Mouse (Mus musculus): ENCODE results near the gene Zmat3. TPM values are rescaled to one million over a fixed set of nuclear protein-coding genes. Genes with fewer than 3 reads are reported as not detected.

Gene Zmat3
- polyA plus RNA-seq, 1 experiment: 4.0 TPM

DNA sequence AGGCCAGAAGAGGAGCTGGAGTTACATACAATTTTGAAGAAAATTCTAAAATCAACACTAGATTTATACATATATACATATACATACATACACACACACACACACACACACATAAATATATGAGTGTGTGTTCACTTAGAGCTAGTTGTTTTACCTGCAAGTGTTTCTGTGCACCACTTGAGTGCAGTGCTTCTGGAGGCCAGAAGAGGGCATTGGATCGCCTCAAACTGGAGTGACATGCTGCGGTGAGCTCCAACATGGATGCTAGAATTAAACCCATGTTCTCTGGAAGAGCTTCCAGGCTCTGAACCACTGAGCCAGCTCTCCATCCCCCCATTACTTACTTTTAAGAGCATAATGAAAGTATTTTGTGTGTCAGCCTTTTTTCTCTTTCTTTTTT is 14.1 kb upstream of the Zmat3 start:
- Histone ChIP-seq H3K4me1 (peaks cover 12% of the 10 kb centered on the region), H3K27me3 (replicated peaks) (no peaks in the 10 kb centered on the region), H3K4me3 (replicated peaks) (no peak overlapping the region), H3K36me3 (replicated peaks; ENCODE audit: low read length) (no peaks in the 10 kb centered on the region), H3K9me3 (peaks cover 8% of the 10 kb centered on the region; the same call in 1 of the 2 replicates)
- TF ChIP-seq GATA1 (IDR thresholded peaks at IDR 0.05; ENCODE audit: borderline replicate concordance, low read length) (no peak), FLI1 (IDR thresholded peaks at IDR 0.05; ENCODE audit: low read length) (no peak)

DNA sequence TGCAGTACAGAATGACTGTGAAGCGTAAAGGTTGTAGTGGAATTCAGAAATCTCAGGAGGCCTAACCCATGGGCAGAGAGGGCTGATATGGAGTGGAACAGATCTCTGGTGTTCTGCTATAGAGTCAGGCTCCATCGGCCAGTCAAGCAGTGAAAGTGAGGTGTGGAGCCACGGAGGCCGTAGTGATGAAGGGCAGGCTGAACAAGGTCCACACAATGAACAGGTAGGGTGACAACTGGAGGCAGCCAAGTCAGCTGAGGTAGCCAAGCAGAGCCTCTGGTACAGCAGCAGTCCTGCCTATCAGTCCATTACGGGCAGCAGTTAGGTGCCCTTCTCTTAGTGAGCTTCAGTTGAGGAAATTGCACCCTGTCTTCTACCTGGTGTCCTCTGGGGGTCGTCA is 7.4 kb upstream of the Zmat3 start:
- H3K36me3 ChIP-seq (replicated peaks; ENCODE audit: low read length): no peaks in the 10 kb centered on the region
- H3K9me3 ChIP-seq: peaks cover 8% of the 10 kb centered on the region; the same call in 1 of the 2 replicates
- H3K27me3 ChIP-seq (replicated peaks): no peaks in the 10 kb centered on the region
- H3K4me1 ChIP-seq: peaks cover 12% of the 10 kb centered on the region
- no peak for TF ChIP-seq FLI1 (IDR thresholded peaks at IDR 0.05; ENCODE audit: low read length)
- no peak for TF ChIP-seq GATA1 (IDR thresholded peaks at IDR 0.05; ENCODE audit: borderline replicate concordance, low read length)
- H3K4me3 ChIP-seq (replicated peaks): no peak overlapping the region

DNA sequence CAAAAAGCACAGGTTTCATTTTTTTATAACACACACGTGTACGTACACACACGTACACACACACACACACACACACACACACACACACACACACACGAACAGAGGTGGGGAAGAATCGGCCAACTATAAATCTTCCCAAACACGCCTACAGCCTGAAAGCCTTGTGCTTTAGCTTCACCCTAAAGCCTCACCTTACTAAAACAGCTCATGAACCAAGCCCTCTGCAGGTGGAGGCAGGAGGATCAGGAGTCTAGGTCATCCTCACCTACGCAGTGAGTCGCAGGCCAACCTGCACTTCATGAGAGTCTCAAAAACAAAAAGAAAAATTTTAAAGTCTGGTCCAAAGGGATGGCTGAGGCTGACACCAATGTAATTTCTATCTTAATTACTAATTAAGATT is 6.7 kb upstream of the Zmat3 start:
- Histone ChIP-seq H3K4me1 (peaks cover 16% of the 10 kb centered on the region), H3K27me3 (replicated peaks) (no peaks in the 10 kb centered on the region), H3K4me3 (replicated peaks) (no peak overlapping the region), H3K36me3 (replicated peaks; ENCODE audit: low read length) (no peaks in the 10 kb centered on the region), H3K9me3 (peaks cover 8% of the 10 kb centered on the region; the same call in 1 of the 2 replicates)
- TF ChIP-seq FLI1 (IDR thresholded peaks at IDR 0.05; ENCODE audit: low read length) (no peak), GATA1 (IDR thresholded peaks at IDR 0.05; ENCODE audit: borderline replicate concordance, low read length) (no peak)

DNA sequence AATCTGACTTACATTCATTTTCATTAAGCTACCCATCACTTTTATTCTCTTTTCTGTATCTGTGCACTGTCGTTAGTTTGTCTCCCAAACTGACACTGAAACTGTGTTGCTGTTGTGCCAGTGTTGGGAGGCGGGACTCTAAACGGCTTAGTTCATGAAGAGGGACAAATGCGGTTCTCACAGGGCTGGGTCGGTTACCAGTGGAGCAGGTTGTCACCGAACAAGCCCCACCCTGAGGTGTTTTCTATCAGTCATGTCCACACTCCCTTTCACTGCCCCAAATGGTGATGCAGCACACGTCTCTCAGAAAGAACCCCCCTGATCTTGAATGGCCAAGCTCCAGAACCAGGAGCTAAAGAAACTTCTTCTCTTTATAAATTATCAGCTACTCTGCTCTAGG is 6.1 kb upstream of the Zmat3 start:
- no peak for TF ChIP-seq GATA1 (IDR thresholded peaks at IDR 0.05; ENCODE audit: borderline replicate concordance, low read length)
- TF ChIP-seq FLI1 (IDR thresholded peaks at IDR 0.05; ENCODE audit: low read length): no peak
- Histone ChIP-seq H3K27me3 (replicated peaks) (no peaks in the 10 kb centered on the region), H3K9me3 (peaks cover 8% of the 10 kb centered on the region; the same call in 1 of the 2 replicates), H3K4me1 (peaks cover 18% of the 10 kb centered on the region), H3K36me3 (replicated peaks; ENCODE audit: low read length) (no peaks in the 10 kb centered on the region), H3K4me3 (replicated peaks) (no peak overlapping the region)

DNA sequence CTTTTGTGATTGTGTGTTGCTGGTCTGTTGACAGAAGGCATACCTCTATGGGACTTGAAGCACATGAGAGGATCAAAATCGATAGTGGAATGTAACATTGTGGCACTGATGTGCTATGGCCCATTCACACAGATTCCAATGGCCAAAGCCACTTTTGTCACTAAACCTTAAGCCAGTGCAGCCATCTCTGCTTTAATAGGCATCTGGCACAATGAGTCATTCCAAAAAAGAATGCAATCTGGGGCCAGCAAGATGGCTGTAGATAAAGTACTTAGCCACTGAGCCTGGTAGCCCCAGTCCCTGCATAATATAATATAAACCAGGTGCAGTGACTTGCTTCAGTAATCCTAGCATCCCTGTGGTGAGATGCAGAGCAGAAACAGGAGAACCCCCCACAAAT is 1.7 kb upstream of the Zmat3 start:
- H3K36me3 ChIP-seq (replicated peaks; ENCODE audit: low read length): no peaks in the 10 kb centered on the region
- no peaks in the 10 kb centered on the region for H3K9me3 ChIP-seq
- no peak overlapping the region for H3K4me3 ChIP-seq (replicated peaks)
- no peak for TF ChIP-seq GATA1 (IDR thresholded peaks at IDR 0.05; ENCODE audit: borderline replicate concordance, low read length)
- TF ChIP-seq FLI1 (IDR thresholded peaks at IDR 0.05; ENCODE audit: low read length): no peak
- no peaks in the 10 kb centered on the region for H3K27me3 ChIP-seq (replicated peaks)
- H3K4me1 ChIP-seq: peaks cover 44% of the 10 kb centered on the region

DNA sequence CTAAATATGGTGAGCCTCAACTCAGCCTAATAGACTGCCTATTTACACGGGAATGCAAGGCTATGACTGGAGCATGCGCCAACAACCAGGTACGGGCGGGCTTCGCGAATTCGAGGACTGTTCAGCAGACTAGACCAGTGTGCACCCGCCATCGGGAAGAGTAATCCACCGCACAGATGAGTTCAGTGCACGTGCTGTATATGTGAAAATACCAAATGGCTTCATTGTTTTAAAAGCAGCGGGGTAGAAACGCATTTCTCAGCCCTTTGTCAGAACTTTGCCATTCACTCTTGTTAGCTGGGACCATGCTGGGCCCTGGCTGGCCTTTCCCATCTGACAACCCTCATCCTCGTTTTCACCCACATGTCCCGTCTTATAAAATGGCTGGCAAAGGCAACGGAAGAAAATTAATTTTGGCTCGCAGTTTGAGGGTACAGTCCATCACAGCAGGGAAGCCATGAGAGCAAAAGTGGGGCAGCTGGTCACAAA is 476 bp upstream of the Zmat3 start:
- no peaks in the 10 kb centered on the region for H3K9me3 ChIP-seq
- H3K36me3 ChIP-seq (replicated peaks; ENCODE audit: low read length): peaks cover 4% of the 10 kb centered on the region
- H3K4me1 ChIP-seq: peaks cover 50% of the 10 kb centered on the region
- peak overlapping the region; percentile 99 for H3K4me3 ChIP-seq (replicated peaks)
- no peaks in the 10 kb centered on the region for H3K27me3 ChIP-seq (replicated peaks)
- no peak for TF ChIP-seq FLI1 (IDR thresholded peaks at IDR 0.05; ENCODE audit: low read length)
- no peak for TF ChIP-seq GATA1 (IDR thresholded peaks at IDR 0.05; ENCODE audit: borderline replicate concordance, low read length)

DNA sequence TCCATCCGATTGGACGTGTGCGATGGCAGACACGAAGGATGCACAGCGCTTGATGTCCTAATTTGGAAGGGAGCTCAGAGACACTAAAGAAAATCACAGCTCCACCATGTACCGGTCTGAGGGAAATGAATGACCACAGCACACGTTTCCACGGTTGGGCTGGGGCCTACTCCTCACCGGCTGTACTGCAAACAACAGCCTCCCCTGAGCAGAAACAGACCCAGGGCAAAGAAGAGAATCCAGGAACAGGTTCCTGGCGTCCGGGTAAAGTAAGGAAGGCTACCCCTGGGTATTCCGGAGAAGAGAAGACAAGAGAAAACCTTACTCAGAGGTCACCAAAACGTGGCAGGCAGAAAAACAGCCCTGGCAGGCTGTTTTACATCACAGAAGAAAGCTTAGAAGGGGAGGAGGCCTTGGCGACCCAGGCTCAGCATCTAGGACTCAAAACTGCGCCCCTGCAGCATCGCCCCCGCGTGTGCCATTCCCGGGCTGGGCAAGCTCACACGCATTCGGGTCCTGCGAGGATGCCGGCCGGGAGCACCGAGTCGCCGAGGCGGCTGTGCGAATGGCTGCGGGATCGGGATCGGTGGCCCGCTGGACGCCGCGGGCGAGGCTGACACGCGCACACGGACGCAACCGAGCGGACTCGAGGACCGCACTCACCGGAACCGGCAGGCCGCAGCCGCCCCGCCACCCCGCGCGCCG is 821 bp downstream of the Zmat3 start:
- peaks cover 50% of the 10 kb centered on the region for H3K4me1 ChIP-seq
- H3K4me3 ChIP-seq (replicated peaks): peak overlapping the region; percentile 99
- no peaks in the 10 kb centered on the region for H3K27me3 ChIP-seq (replicated peaks)
- TF ChIP-seq FLI1 (IDR thresholded peaks at IDR 0.05; ENCODE audit: low read length) (no peak), GATA1 (IDR thresholded peaks at IDR 0.05; ENCODE audit: borderline replicate concordance, low read length) (no peak)
- H3K36me3 ChIP-seq (replicated peaks; ENCODE audit: low read length): peaks cover 17% of the 10 kb centered on the region
- H3K9me3 ChIP-seq: no peaks in the 10 kb centered on the region

DNA sequence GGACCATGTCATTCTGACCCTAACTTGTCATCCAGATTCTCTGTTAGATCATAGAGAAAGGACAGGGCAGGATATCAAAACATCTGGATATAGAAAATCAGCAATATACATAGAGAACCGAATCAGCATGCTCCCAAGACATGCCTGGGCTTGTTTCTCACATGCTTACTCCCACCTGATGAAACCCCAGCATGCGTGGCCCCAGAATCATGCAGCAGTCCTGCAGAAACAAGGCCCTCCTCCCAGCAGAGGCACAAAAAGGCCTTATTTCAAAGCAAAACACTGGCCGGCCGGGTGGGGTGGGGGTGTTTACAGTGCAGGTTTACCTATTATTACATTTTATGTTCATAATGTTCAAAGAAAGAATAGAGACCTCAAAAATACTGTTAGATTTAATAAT is 1.6 kb downstream of the Zmat3 start:
- Histone ChIP-seq H3K27me3 (replicated peaks) (no peaks in the 10 kb centered on the region), H3K4me1 (peaks cover 46% of the 10 kb centered on the region), H3K36me3 (replicated peaks; ENCODE audit: low read length) (peaks cover 24% of the 10 kb centered on the region), H3K4me3 (replicated peaks) (peak overlapping the region; percentile 99), H3K9me3 (no peaks in the 10 kb centered on the region)
- TF ChIP-seq GATA1 (IDR thresholded peaks at IDR 0.05; ENCODE audit: borderline replicate concordance, low read length) (no peak), FLI1 (IDR thresholded peaks at IDR 0.05; ENCODE audit: low read length) (no peak)

DNA sequence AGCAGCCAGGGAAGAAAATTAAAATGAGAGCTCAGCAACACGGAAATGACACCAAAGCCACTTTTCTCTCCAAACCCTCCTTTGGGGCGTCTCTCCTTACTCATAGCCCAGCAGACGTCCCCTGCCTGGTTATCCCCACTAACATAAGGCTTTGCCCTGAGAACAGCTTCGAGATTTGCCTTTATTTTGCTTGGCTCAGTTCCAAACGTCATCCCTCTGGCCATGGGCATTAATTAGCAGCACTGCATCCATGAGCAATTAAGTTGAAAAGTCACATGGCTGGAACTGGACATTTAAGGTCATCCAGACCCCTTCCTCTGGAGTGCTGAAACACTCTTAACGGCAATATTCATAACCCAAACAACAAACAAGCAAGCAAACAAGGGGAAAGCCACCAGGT is 4.6 kb downstream of the Zmat3 start:
- H3K4me3 ChIP-seq (replicated peaks): no peak overlapping the region
- H3K27me3 ChIP-seq (replicated peaks): no peaks in the 10 kb centered on the region
- no peaks in the 10 kb centered on the region for H3K9me3 ChIP-seq
- H3K36me3 ChIP-seq (replicated peaks; ENCODE audit: low read length): peaks cover 49% of the 10 kb centered on the region
- H3K4me1 ChIP-seq: peaks cover 41% of the 10 kb centered on the region
- TF ChIP-seq GATA1 (IDR thresholded peaks at IDR 0.05; ENCODE audit: borderline replicate concordance, low read length) (no peak), FLI1 (IDR thresholded peaks at IDR 0.05; ENCODE audit: low read length) (no peak)

DNA sequence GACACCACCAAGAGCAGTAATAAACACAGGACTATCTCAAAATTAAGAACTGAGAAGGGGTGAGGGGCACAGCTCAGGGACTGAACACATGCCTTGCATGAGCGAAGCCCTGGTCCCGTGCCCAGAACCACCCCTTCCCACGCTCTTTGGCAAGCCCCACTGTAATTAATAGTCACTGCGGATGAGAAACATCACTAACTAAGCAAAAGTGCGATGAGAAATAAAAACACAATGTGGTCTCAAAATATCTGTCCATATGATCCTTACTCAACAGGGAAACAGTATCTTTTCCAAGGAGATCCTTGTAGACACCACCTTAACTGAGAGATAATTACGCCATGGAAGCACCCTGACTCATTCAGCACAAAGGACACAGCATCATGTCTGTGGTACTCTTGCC is 17.9 kb downstream of the Zmat3 start:
- H3K9me3 ChIP-seq: no peaks in the 10 kb centered on the region
- H3K4me1 ChIP-seq: peaks cover 13% of the 10 kb centered on the region
- H3K36me3 ChIP-seq (replicated peaks; ENCODE audit: low read length): peaks cover 83% of the 10 kb centered on the region
- no peaks in the 10 kb centered on the region for H3K27me3 ChIP-seq (replicated peaks)
- TF ChIP-seq GATA1 (IDR thresholded peaks at IDR 0.05; ENCODE audit: borderline replicate concordance, low read length) (no peak), FLI1 (IDR thresholded peaks at IDR 0.05; ENCODE audit: low read length) (no peak)
- no peak overlapping the region for H3K4me3 ChIP-seq (replicated peaks)

Measured in megakaryocyte, embryonic 14.5 days (primary cell).